Mouse (Mus musculus) kidney, adult 18-20 months (tissue): ENCODE data around the gene Efhc1.

Source experiments
- DNase-seq: peaks from one replicate; pipeline ENCODE4 v3.0.0; 2021

The Efhc1 gene

GRCm38 (mm10) chr1:20954876-20955275, 3.5 kb downstream of the Efhc1 start:
- DNase-seq, result no peak

GRCm38 (mm10) chr1:20969642-20970041, 18.2 kb downstream of the Efhc1 start:
- no peak for DNase-seq

DNA sequence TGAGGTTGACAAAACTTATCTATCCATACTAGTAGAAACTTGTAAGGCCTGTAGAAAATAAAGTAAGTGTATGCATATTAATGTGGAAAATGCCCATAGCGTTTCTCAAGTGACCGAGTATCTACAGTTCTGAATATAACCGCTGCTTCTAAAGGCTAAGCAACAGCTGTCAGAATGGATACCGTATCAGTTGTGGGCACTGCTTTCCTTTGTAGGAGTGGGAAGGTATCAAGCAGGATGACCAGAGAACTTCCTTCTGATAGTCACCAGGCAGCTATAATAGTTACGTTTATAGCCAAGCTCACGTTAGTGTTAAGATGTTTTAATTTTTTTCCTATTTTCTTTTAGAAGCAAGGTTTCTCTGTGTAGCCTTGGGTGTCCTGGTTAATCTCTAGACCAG, 22.0 kb downstream of the Efhc1 start:
- no peak for DNase-seq

GRCm38 (mm10) chr1:20974341-20975135, 23.1 kb downstream of the Efhc1 start:
- DNase-seq, result no peak

- DNase-seq, result no peak
These were observed 29.1 kb downstream of the Efhc1 start for GRCm38 (mm10) chr1:20980553-20980952.

DNA sequence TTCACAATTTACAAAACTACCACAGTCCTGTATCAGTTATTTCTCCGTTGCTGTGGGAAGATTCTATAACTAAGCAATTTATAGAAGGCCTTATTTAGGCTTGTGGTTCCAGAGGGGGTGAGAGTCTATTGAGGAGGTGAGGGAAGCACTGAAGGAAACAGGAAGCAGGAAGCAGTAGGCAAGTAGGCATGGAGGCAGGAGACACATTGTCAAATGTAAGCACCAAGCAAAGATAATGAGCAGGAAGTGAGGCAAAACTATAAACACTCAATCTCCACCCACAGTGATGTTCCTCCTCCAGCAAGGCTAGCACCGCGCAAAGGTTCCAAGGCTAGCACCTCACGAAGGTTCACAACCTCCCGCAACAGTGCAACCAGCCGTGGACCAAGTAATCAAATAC, 30.3 kb downstream of the Efhc1 start:
- DNase-seq, result no peak

DNA sequence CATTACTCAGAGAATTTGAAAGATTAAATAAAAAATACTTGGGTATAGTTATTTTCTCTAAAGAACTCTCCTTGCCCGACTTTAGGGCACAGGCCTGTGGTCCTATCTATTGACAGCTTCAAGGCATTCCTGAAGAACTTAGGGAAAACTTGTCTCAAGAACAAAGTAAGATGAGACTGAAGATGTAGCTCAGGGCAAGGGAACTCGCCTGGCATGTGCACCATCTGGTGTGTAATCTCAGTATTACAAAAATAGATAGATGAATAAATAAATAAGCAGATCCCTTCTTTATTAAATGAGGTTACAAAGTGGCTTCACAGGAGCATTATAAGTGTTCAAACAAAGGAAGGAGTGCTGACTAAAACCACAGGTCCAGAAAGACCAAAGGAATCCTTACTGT, 32.7 kb downstream of the Efhc1 start:
- no peak for DNase-seq

DNA sequence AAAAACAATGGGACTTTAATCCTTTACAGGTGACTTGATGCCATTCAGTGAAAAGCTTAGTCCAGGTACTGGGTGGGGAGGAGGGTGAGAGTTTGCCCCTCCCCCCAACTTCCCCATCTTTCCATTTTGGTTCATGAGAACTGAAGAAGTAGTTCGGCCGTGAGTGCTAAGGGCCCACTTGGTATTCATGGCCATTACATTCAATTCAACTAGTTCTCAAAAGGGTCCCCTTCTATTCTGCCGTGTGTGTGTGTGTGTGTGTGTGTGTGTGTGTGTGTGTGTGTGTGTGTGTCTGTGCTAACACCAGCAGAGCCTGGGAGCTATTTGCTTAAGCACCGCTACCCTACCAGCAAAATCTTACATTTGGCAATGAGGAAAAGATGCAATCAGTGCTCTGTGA, 33.2 kb downstream of the Efhc1 start:
- no peak for DNase-seq

- DNase-seq, result no peak
These were observed 35.1 kb downstream of the Efhc1 start for GRCm38 (mm10) chr1:20986378-20987056.

GRCm38 (mm10) chr1:20989461-20990083, 38.1 kb downstream of the Efhc1 start:
- no peak for DNase-seq

- no peak for DNase-seq
These were observed 42.3 kb downstream of the Efhc1 start for GRCm38 (mm10) chr1:20993690-20994089.

GRCm38 (mm10) chr1:20994338-20994737, 42.9 kb downstream of the Efhc1 start:
- DNase-seq, result no peak

GRCm38 (mm10) chr1:20995331-20995986, 44.0 kb downstream of the Efhc1 start:
- no peak for DNase-seq

DNA sequence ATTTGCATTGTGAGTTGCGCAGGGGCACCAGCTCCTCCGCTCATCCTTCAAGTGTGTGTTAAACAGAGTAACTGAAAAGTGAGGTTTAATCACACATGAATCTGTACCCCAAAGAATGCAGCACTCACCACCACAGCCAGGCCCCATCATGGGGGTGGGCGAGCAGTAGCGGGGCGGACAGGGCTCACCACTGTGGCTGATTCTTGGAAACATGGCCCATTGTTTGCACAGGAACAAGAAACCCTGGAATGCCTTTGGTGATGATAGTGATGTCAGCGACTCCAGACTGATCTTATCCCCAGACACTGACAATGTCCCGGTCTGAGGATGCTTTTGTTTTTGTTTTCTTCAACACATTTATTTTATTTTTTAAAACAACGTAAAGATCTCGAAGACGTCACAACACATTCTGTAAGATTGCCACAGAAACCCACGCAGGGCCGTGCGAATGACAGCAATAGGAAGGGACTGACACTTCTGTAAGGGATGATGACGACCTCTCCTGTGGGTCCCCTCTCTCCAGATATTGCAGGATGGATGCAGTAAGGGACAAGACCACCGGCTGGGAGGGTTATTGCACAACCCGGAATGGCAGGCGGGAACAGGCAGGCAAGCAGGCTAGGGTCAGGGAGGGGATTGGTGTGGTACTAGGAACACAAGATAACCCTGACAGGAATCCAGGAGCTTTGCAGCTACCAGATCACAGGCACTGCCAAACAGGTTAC, 45.3 kb downstream of the Efhc1 start:
- no peak for DNase-seq

DNA sequence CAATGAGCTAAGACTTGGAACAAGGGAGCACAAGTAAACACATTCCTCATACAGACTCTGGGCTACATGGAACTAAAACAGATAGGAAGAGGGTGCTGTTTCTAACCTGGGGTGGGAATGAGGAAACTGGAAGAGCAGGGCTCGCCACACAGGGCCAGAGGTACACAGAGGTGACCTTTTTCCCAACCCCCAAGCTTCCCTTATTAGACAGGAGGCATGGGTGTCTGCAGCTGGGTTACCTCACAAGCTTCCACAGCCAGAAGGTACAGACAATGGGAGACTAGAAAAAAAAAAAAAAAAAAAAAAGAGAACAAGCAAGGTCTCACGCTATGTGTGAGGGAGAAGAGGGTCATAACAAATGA, 45.9 kb downstream of the Efhc1 start:
- no peak for DNase-seq

DNA sequence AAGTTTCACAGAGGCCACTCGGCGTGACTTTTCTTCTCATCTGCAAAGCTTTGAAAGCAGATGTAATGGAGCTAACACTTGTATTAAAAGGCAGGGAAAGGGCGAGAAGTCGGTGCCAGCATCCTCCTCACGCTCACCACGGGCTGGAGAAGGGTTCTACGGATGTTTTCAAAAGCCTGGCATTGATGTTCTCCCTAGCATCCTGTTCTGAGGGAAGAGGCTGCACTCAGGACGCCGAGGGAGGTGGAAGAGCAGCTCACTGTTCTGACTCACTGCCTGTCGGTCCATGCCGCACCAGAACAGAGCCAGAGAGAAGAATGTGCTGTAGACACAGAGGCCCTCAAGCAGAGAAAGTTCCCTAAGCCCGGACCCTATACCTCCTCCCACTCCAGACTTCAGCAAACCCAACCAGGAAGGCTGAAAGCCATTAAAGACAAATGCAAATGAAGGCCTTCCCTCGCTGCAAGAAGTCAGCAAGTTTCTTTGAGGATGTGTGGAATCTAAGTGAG, 46.5 kb downstream of the Efhc1 start:
- no peak for DNase-seq

- DNase-seq, result no peak
These were observed 51.1 kb downstream of the Efhc1 start for GRCm38 (mm10) chr1:21002246-21003142.

DNA sequence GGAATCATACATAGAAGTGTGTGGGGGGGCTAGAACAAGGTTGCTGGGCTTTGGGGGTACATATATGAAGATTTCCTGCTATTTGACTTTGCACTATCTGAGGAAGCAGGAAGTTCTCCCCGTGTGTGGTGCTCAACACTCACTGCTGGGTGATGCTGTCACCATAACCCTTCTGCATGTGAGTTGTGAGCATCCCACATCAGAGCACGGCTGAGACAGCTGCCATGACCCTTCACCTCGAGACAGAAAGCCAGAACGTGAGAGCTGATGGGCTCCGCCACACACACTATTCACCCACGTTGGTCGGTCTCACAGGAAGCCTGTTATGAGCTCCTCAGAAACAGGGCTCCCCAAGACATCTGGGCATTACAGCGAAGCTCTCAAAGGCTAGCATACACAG, 53.2 kb downstream of the Efhc1 start:
- no peak for DNase-seq

- DNase-seq, result no peak
These were observed 55.3 kb downstream of the Efhc1 start for GRCm38 (mm10) chr1:21006775-21007174.

- no peak for DNase-seq
These were observed 56.7 kb downstream of the Efhc1 start for GRCm38 (mm10) chr1:21007941-21008701.

- no peak for DNase-seq
These were observed 57.5 kb downstream of the Efhc1 start for GRCm38 (mm10) chr1:21008891-21009290.
